ENCODE assay signal across 8 mouse cellular contexts in genomic region chr2:174463370-174463769, GRCm38 (mm10). TPM values are rescaled to one million over a fixed set of nuclear protein-coding genes. Genes with fewer than 3 reads are reported as not detected.
DNase-seq lines count a peak whose midpoint lies in the region; ATAC-seq and TF ChIP-seq lines count a peak whose summit lies in the region.

No protein-coding gene starts in this region.

- no peak for DNase-seq in kidney, postnatal 14 days
- no peak for DNase-seq in G1E (ENCODE audit: low spot score)
- peak; percentile 41 for DNase-seq in limb, embryonic 11.5 days (ENCODE audit: low spot score)
- DNase-seq in cerebellum, postnatal 25 days = no peak
- no peak for DNase-seq in adipocyte (ENCODE audit: low spot score)

- H3K27me3 ChIP-seq in kidney, embryonic 14.5 days (ENCODE audit: control insufficient read depth, insufficient read depth, low read length) = no peaks in the 10 kb centered on the region
- H3K27me3 ChIP-seq in G1E (ENCODE audit: insufficient read depth, low read length) = no peaks in the 10 kb centered on the region
- no peaks in the 10 kb centered on the region for H3K27me3 ChIP-seq in forebrain, embryonic 13.5 days
- H3K27me3 ChIP-seq in limb, embryonic 11.5 days (ENCODE audit: control insufficient read depth, insufficient read depth, low read length) = no peaks in the 10 kb centered on the region
- no peaks in the 10 kb centered on the region for H3K27me3 ChIP-seq in neural tube, embryonic 13.5 days

- H3K4me1 ChIP-seq in kidney, embryonic 14.5 days (ENCODE audit: control insufficient read depth, insufficient read depth, low read length) = peaks cover 7% of the 10 kb centered on the region; the same call in 1 of the 2 replicates
- H3K4me1 ChIP-seq in G1E (ENCODE audit: insufficient read depth, low read depth, low read length) = peaks cover 51% of the 10 kb centered on the region
- peaks cover 13% of the 10 kb centered on the region for H3K4me1 ChIP-seq in forebrain, embryonic 13.5 days
- no peaks in the 10 kb centered on the region for H3K4me1 ChIP-seq in limb, embryonic 11.5 days (ENCODE audit: control insufficient read depth, insufficient read depth, low read length)
- H3K4me1 ChIP-seq in neural tube, embryonic 13.5 days (replicated peaks) = peaks cover 12% of the 10 kb centered on the region

- peak overlapping the region; percentile 95 for H3K4me2 ChIP-seq in kidney, embryonic 14.5 days (replicated peaks; ENCODE audit: low read depth, low read length)
- H3K4me2 ChIP-seq in forebrain, embryonic 13.5 days = peak overlapping the region; percentile 96
- H3K4me2 ChIP-seq in limb, embryonic 11.5 days (ENCODE audit: low read depth, severe bottlenecking) = peak overlapping the region; percentile 75
- peak overlapping the region; percentile 97 for H3K4me2 ChIP-seq in neural tube, embryonic 13.5 days

- H3K9me3 ChIP-seq in kidney, embryonic 14.5 days (ENCODE audit: control insufficient read depth, low read length) = no peaks in the 10 kb centered on the region
- no peaks in the 10 kb centered on the region for H3K9me3 ChIP-seq in G1E (replicated peaks)
- no peaks in the 10 kb centered on the region for H3K9me3 ChIP-seq in forebrain, embryonic 13.5 days (replicated peaks)
- H3K9me3 ChIP-seq in limb, embryonic 11.5 days (ENCODE audit: control insufficient read depth, low read length) = no peaks in the 10 kb centered on the region
- no peaks in the 10 kb centered on the region for H3K9me3 ChIP-seq in neural tube, embryonic 13.5 days

- 38% methylated on average over 10 of the region's 10 CpGs for WGBS in kidney, embryonic 14.5 days
- WGBS in forebrain, embryonic 13.5 days = 36% methylated on average over 10 of the region's 10 CpGs
- WGBS in limb, embryonic 11.5 days = 48% methylated on average over 10 of the region's 10 CpGs
- 46% methylated on average over 10 of the region's 10 CpGs for WGBS in neural tube, embryonic 13.5 days

- peak; percentile 53; the same call in 1 of the 2 replicates for ATAC-seq in kidney, embryonic 14.5 days (ENCODE audit: low FRiP score, low TSS enrichment)
- ATAC-seq in G1E (ENCODE audit: extremely low read depth, insufficient number of reproducible peaks, low FRiP score, poor library complexity, severe bottlenecking) = no peak
- peak; percentile 41 for ATAC-seq in forebrain, embryonic 13.5 days
- peak; percentile 14; the same call in 1 of the 2 replicates for ATAC-seq in limb, embryonic 11.5 days (ENCODE audit: insufficient number of reproducible peaks, low FRiP score, low TSS enrichment, low read depth)
- ATAC-seq in neural tube, embryonic 13.5 days (ENCODE audit: low read depth) = peak; percentile 62

- TF ChIP-seq CTCF in G1E (IDR thresholded peaks at IDR 0.05; ENCODE audit: low read depth, low read length) = no peak

- H3K4me3 ChIP-seq in kidney, embryonic 14.5 days (ENCODE audit: low read length) = peak overlapping the region; percentile 81
- peak overlapping the region; percentile 79 for H3K4me3 ChIP-seq in G1E (ENCODE audit: low read depth, low read length)
- H3K4me3 ChIP-seq in forebrain, embryonic 13.5 days = peak overlapping the region; percentile 88
- peak overlapping the region; percentile 82 for H3K4me3 ChIP-seq in limb, embryonic 11.5 days (ENCODE audit: low read depth, low read length)
- H3K4me3 ChIP-seq in neural tube, embryonic 13.5 days = peak overlapping the region; percentile 79

- H3K36me3 ChIP-seq in kidney, embryonic 14.5 days (ENCODE audit: control insufficient read depth, insufficient read depth, low read length) = peaks cover 57% of the 10 kb centered on the region
- peaks cover 92% of the 10 kb centered on the region for H3K36me3 ChIP-seq in G1E (replicated peaks)
- H3K36me3 ChIP-seq in forebrain, embryonic 13.5 days (ENCODE audit: poor library complexity, severe bottlenecking) = peaks cover 51% of the 10 kb centered on the region
- H3K36me3 ChIP-seq in limb, embryonic 11.5 days (ENCODE audit: control insufficient read depth, insufficient read depth, low read length) = no peaks in the 10 kb centered on the region; the same call in 1 of the 2 replicates
- peaks cover 60% of the 10 kb centered on the region for H3K36me3 ChIP-seq in neural tube, embryonic 13.5 days

- H3K9ac ChIP-seq in kidney, embryonic 14.5 days (ENCODE audit: low read depth, low read length) = peak overlapping the region; percentile 85
- H3K9ac ChIP-seq in forebrain, embryonic 13.5 days = peak overlapping the region; percentile 85
- peak overlapping the region; percentile 88 for H3K9ac ChIP-seq in limb, embryonic 11.5 days (ENCODE audit: low read length)
- peak overlapping the region; percentile 89 for H3K9ac ChIP-seq in neural tube, embryonic 13.5 days

- 0 out of 2 replicates have a peak overlapping the region, but pooled peaks have one; percentile 79 for H3K27ac ChIP-seq in kidney, embryonic 14.5 days (ENCODE audit: low read depth, low read length)
- H3K27ac ChIP-seq in forebrain, embryonic 13.5 days = no peak overlapping the region; the same call in 1 of the 2 replicates
- H3K27ac ChIP-seq in limb, embryonic 11.5 days (replicated peaks; ENCODE audit: low read depth, low read length) = no peak overlapping the region
- H3K27ac ChIP-seq in neural tube, embryonic 13.5 days (replicated peaks) = peak overlapping the region; percentile 72; the same call in 1 of the 2 replicates

RNA-seq across cellular contexts. Expression of gene Atp5e, which starts 0.5 kb away (rescaled TPM):
- 829 and 1,167 TPM in 2 replicates for polyA plus RNA-seq in kidney, embryonic 14.5 days (2014; fragmentation: Nextera tagmentation; extraction: Ambion mirVana)
- 21.2 and 28.5 TPM in 2 replicates for total RNA-seq in G1E (2014; fragmentation: Nextera tagmentation)
- 38.8 and 43.7 TPM in 2 replicates for total RNA-seq in G1E (2017)
- polyA plus RNA-seq in G1E (2012) = 2.6 and 3.1 TPM in 2 replicates
- polyA plus RNA-seq in forebrain, embryonic 13.5 days (2015; fragmentation: Nextera tagmentation; extraction: Ambion mirVana) = 740 and 832 TPM in 2 replicates
- polyA plus RNA-seq in limb, embryonic 11.5 days (2014; fragmentation: Nextera tagmentation; extraction: Ambion mirVana) = 720 and 731 TPM in 2 replicates
- polyA plus RNA-seq in neural tube, embryonic 13.5 days (2015; fragmentation: Nextera tagmentation; extraction: Ambion mirVana) = 736 and 807 TPM in 2 replicates

RNA-seq across cellular contexts. Expression of gene Prelid3b, which starts 9.5 kb away (rescaled TPM):
- polyA plus RNA-seq in kidney, embryonic 14.5 days (2014; fragmentation: Nextera tagmentation; extraction: Ambion mirVana) = 104 and 110 TPM in 2 replicates
- total RNA-seq in G1E (2014; fragmentation: Nextera tagmentation) (88.7 and 90.7 TPM in 2 replicates), G1E (2017) (154 and 165 TPM in 2 replicates)
- 32.0 and 57.8 TPM in 2 replicates for polyA plus RNA-seq in G1E (2012)
- 120 and 124 TPM in 2 replicates for polyA plus RNA-seq in forebrain, embryonic 13.5 days (2015; fragmentation: Nextera tagmentation; extraction: Ambion mirVana)
- 118 and 123 TPM in 2 replicates for polyA plus RNA-seq in limb, embryonic 11.5 days (2014; fragmentation: Nextera tagmentation; extraction: Ambion mirVana)
- 103 and 107 TPM in 2 replicates for polyA plus RNA-seq in neural tube, embryonic 13.5 days (2015; fragmentation: Nextera tagmentation; extraction: Ambion mirVana)

RNA-seq across cellular contexts. Expression of gene Tubb1, which starts 12.9 kb away (rescaled TPM):
- 0.96 and 3.2 TPM in 2 replicates for polyA plus RNA-seq in kidney, embryonic 14.5 days (2014; fragmentation: Nextera tagmentation; extraction: Ambion mirVana)
- not detected in 2 replicates for total RNA-seq in G1E (2014; fragmentation: Nextera tagmentation)
- 0.05 and 0.12 TPM in 2 replicates for total RNA-seq in G1E (2017)
- not detected in 2 replicates for polyA plus RNA-seq in G1E (2012)
- 0.96 and 1.2 TPM in 2 replicates for polyA plus RNA-seq in forebrain, embryonic 13.5 days (2015; fragmentation: Nextera tagmentation; extraction: Ambion mirVana)
- 4.9 and 6.0 TPM in 2 replicates for polyA plus RNA-seq in limb, embryonic 11.5 days (2014; fragmentation: Nextera tagmentation; extraction: Ambion mirVana)
- polyA plus RNA-seq in neural tube, embryonic 13.5 days (2015; fragmentation: Nextera tagmentation; extraction: Ambion mirVana) = 1.3 and 2.2 TPM in 2 replicates

RNA-seq across cellular contexts. Expression of gene Ctsz, which starts 24.5 kb away (rescaled TPM):
- 97.0 and 115 TPM in 2 replicates for polyA plus RNA-seq in kidney, embryonic 14.5 days (2014; fragmentation: Nextera tagmentation; extraction: Ambion mirVana)
- total RNA-seq in G1E (2014; fragmentation: Nextera tagmentation) = 13.5 and 24.8 TPM in 2 replicates
- total RNA-seq in G1E (2017) = 27.1 and 32.5 TPM in 2 replicates
- polyA plus RNA-seq in G1E (2012) = 21.4 and 22.1 TPM in 2 replicates
- polyA plus RNA-seq in forebrain, embryonic 13.5 days (2015; fragmentation: Nextera tagmentation; extraction: Ambion mirVana) = 69.9 and 73.2 TPM in 2 replicates
- polyA plus RNA-seq in limb, embryonic 11.5 days (2014; fragmentation: Nextera tagmentation; extraction: Ambion mirVana) = 99.6 and 106 TPM in 2 replicates
- 89.8 and 93.7 TPM in 2 replicates for polyA plus RNA-seq in neural tube, embryonic 13.5 days (2015; fragmentation: Nextera tagmentation; extraction: Ambion mirVana)

RNA-seq across cellular contexts. Expression of gene Nelfcd, which starts 47.8 kb away (rescaled TPM):
- polyA plus RNA-seq in kidney, embryonic 14.5 days (2014; fragmentation: Nextera tagmentation; extraction: Ambion mirVana) = 96.8 and 139 TPM in 2 replicates
- total RNA-seq in G1E (2014; fragmentation: Nextera tagmentation) (29.6 and 44.9 TPM in 2 replicates), G1E (2017) (43.6 and 47.4 TPM in 2 replicates)
- polyA plus RNA-seq in G1E (2012) = 45.0 and 51.7 TPM in 2 replicates
- polyA plus RNA-seq in forebrain, embryonic 13.5 days (2015; fragmentation: Nextera tagmentation; extraction: Ambion mirVana) = 131 and 147 TPM in 2 replicates
- 195 and 200 TPM in 2 replicates for polyA plus RNA-seq in limb, embryonic 11.5 days (2014; fragmentation: Nextera tagmentation; extraction: Ambion mirVana)
- 97.4 and 100 TPM in 2 replicates for polyA plus RNA-seq in neural tube, embryonic 13.5 days (2015; fragmentation: Nextera tagmentation; extraction: Ambion mirVana)

Comparison
In these comparisons a context has a peak if more than half of its experiments do, and no peak if none do; other contexts are left out.
1. H3K27ac ChIP-seq: peak in kidney, embryonic 14.5 days (single experiment) and neural tube, embryonic 13.5 days (single experiment); none in forebrain, embryonic 13.5 days (single experiment) and limb, embryonic 11.5 days (single experiment).
2. RNA of gene Atp5e, which starts 0.5 kb away (polyA plus RNA-seq): 740 to 832 TPM in forebrain, embryonic 13.5 days, 829 to 1,167 TPM in kidney, embryonic 14.5 days, 736 to 807 TPM in neural tube, embryonic 13.5 days and 720 to 731 TPM in limb, embryonic 11.5 days; 2.6 to 3.1 TPM in G1E; every median in the first group is over 100 times any median in the second.
3. Peak in every context shown above with its lines, with median percentiles within 50 percentile points of each other: H3K4me2 ChIP-seq, H3K4me3 ChIP-seq and H3K9ac ChIP-seq.